Mouse (Mus musculus) left cerebral cortex, postnatal 14 days (tissue): ENCODE data around the gene Npff. TPM values are rescaled to one million over a fixed set of nuclear protein-coding genes. Genes with fewer than 3 reads are reported as not detected.
A peak's percentile ranks its signal among the peaks of the same experiment; 100 is the strongest.

Source experiments
- DNase-seq, 2 experiments: peaks; one replicate each; pipeline ENCODE4 v3.0.0; 2021 to 2022; ENCODE audit warnings: low spot score in 2 of 2, mixed read lengths in 1 of 2
- intact Hi-C: fragments of 180-260 bp; cut with DNase I; formaldehyde crosslinking; loops from one replicate; pipeline ENCODE4 v1.15.1; 2025
- long read RNA-seq, 2 experiments: library from polyadenylated mRNA; stranded (forward); transcript quantifications; one replicate each; pipeline ENCODE4 v2.0.0; 2021
- total RNA-seq, 2 experiments: library from RNA; stranded (reverse); gene quantifications; 2 replicates each; pipeline ENCODE4 v1.2.3; 2021

The Npff gene
- total RNA-seq = 1 to 10 TPM; 1.6 to 3.7 TPM
- long read RNA-seq, experiment 1, partial matches to known transcripts = 2 of 3 reads
- long read RNA-seq, experiment 1, other reads (novel, unspliced or antisense) = 0 of 3 reads
- long read RNA-seq, experiment 2 = 0 reads

GRCm38 (mm10) chr15:102524892-102525485 lies at the start of gene Npff:
Gene Npff (minus strand): TSS chr15:102524942.
- DNase-seq = peak; percentile 84 to 87
- intact Hi-C loops = no loop called here

GRCm38 (mm10) chr15:102572081-102572480 lies 47.3 kb upstream of the Npff start:
- DNase-seq = no peak

GRCm38 (mm10) chr15:102567849-102568248 lies 43.1 kb upstream of the Npff start:
- intact Hi-C loops = no loop called here
- DNase-seq = no peak

More at GRCm38 (mm10) chr15:102572081-102572480, 47.3 kb upstream of the Npff start:
- intact Hi-C loops = no loop called here

- no peak for DNase-seq
- intact Hi-C loops = no loop called here
Observed at GRCm38 (mm10) chr15:102563681-102564080, 38.9 kb upstream of the Npff start.

GRCm38 (mm10) chr15:102563061-102563460 lies 38.3 kb upstream of the Npff start:
- no peak for DNase-seq
- intact Hi-C loops = no loop called here

GRCm38 (mm10) chr15:102562491-102562890 lies 37.7 kb upstream of the Npff start:
- no peak for DNase-seq
- intact Hi-C loops = no loop called here

GRCm38 (mm10) chr15:102557580-102557979 lies 32.8 kb upstream of the Npff start:
- intact Hi-C loops = no loop called here

GRCm38 (mm10) chr15:102555581-102555980 lies 30.8 kb upstream of the Npff start:
- DNase-seq = no peak
- intact Hi-C loops = no loop called here

More at GRCm38 (mm10) chr15:102557580-102557979, 32.8 kb upstream of the Npff start:
- no peak for DNase-seq

- intact Hi-C loops = no loop called here
- DNase-seq = no peak
Observed at GRCm38 (mm10) chr15:102552599-102552998, 27.9 kb upstream of the Npff start.

GRCm38 (mm10) chr15:102547478-102547877 lies 22.7 kb upstream of the Npff start:
- intact Hi-C loops = loop anchor here (5.0 kb wide), 1 partner anchor 110 kb away; no protein-coding TSS in a partner anchor
- DNase-seq = no peak

GRCm38 (mm10) chr15:102546677-102547427 lies 22.1 kb upstream of the Npff start:
- intact Hi-C loops = loop anchor here (5.0 kb wide), 1 partner anchor 110 kb away; no protein-coding TSS in a partner anchor

GRCm38 (mm10) chr15:102546246-102546645 lies 21.5 kb upstream of the Npff start:
- intact Hi-C loops = loop anchor here (5.0 kb wide), 1 partner anchor 111 kb away; no protein-coding TSS in a partner anchor

More at GRCm38 (mm10) chr15:102546677-102547427, 22.1 kb upstream of the Npff start:
- peak; percentile 84 to 85 for DNase-seq

GRCm38 (mm10) chr15:102544801-102545200 lies 20.1 kb upstream of the Npff start:
- no peak for DNase-seq
- intact Hi-C loops = loop anchor here (5.0 kb wide), 1 partner anchor 112 kb away; no protein-coding TSS in a partner anchor

More at GRCm38 (mm10) chr15:102546246-102546645, 21.5 kb upstream of the Npff start:
- DNase-seq = no peak

- intact Hi-C loops = no loop called here
- no peak for DNase-seq
Observed at GRCm38 (mm10) chr15:102533926-102534325, 9.2 kb upstream of the Npff start.

- intact Hi-C loops = no loop called here
- no peak for DNase-seq
Observed at GRCm38 (mm10) chr15:102532106-102532900, 7.6 kb upstream of the Npff start.

- intact Hi-C loops = no loop called here
- no peak for DNase-seq
Observed at GRCm38 (mm10) chr15:102531586-102531985, 6.8 kb upstream of the Npff start.

GRCm38 (mm10) chr15:102530566-102530965 lies 5.8 kb upstream of the Npff start:
- intact Hi-C loops = no loop called here
- DNase-seq = no peak

GRCm38 (mm10) chr15:102528396-102528795 lies 3.7 kb upstream of the Npff start:
- no peak for DNase-seq
- intact Hi-C loops = no loop called here

GRCm38 (mm10) chr15:102527936-102528335 lies 3.2 kb upstream of the Npff start:
- DNase-seq = no peak
- intact Hi-C loops = no loop called here
